Mouse (Mus musculus) lung, adult 2 months (tissue): Measurements from ENCODE around the gene Limd1. TPM values are rescaled to one million over a fixed set of nuclear protein-coding genes. Genes with fewer than 3 reads are reported as not detected.

Source experiments
- DNase-seq: peaks from one replicate; pipeline ENCODE4 v3.0.0; 2022
- H3K4me1 ChIP-seq: fragments of 200-500 bp; 2 replicates; pipeline ENCODE4 v1.6.1; 2011; ENCODE audit warnings: low read length; ENCODE audit not compliant: control insufficient read depth, insufficient read depth
- H3K4me3 ChIP-seq: fragments of 200-500 bp; replicated peaks from 2 replicates; pipeline ENCODE3; 2011; ENCODE audit warnings: low read depth, mild to moderate bottlenecking, control low read depth, low read length; ENCODE audit errors: extremely low read depth
- CTCF ChIP-seq: fragments of 200-500 bp; IDR thresholded peaks from 2 replicates; pipeline ENCODE4 v1.5.1; 2011; ENCODE audit warnings: mild to moderate bottlenecking, low read length, control low read depth; ENCODE audit not compliant: insufficient read depth
- POLR2A ChIP-seq: fragments of 200-500 bp; IDR thresholded peaks from 2 replicates; pipeline ENCODE4 v1.6.1; 2011; ENCODE audit warnings: low read depth, mild to moderate bottlenecking, control low read depth, low read length, borderline replicate concordance; ENCODE audit errors: extremely low read depth
- WGBS: fragments of 180-500 bp; shearing (Covaris S2); methylation state at CpG from one replicate; pipeline ENCODE4 v1.1.7; 2018; 5-methylcytosine and 5-hydroxymethylcytosine counted together
- polyA plus RNA-seq: library from polyadenylated mRNA; depleted of rRNA; stranded (reverse); fragments of >200 nt; gene quantifications from 2 replicates; pipeline ENCODE4 v1.2.3, GENCODE M21; 2012

Gene Limd1
- polyA plus RNA-seq, 1 experiment, result 73.5 TPM

DNA sequence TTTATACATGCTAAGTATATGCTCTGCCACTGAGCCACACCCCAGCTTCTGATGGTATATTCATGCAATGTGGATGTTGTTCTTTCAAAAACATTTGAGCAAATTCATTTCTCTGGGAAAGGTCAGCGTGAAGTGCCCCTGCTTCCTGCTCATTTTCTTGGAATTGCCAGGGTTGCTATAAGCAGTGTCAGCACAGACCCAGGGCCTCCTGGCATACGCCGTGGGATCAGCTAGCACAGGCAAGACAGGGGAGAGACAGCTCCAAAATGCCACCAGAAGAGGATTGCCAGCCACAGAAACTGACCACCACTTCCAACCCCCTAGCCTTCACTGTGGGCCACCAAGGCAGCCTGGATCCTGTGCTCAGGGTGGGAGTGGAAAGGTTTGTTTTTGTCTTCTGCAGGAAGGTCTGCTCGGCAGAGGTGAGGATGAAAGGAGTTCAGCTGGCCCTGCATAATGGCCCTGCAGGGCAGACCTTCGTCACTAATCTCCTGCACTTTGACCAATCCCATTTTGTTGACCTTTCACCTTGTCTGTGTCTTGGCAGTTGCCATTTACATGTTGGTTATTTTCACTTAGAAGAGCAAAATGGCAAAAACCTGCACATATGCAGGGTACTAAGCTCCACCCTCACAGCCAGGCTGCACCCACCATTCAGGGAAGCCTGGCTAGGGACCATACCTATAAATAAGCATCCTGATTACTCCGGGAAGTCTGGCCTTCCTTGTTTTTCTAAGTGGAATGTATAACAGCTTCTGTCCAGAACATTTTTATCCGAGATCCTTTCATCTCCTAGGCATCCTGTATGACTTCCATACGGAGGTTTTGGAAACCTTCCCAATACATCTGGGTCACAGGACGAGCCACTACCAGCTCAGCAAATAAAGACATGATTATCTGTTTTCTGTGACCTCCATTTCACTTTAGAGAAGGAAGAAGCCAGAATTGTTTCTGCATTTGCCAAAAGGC, 21.6 kb upstream of the Limd1 start:
- 44% methylated on average over 9 of the region's 9 CpGs for WGBS
- no peak for DNase-seq
- no peak overlapping the region for H3K4me3 ChIP-seq
- H3K4me1 ChIP-seq, result peaks cover 5% of the 10 kb centered on the region
- TF ChIP-seq CTCF, result no peak
- TF ChIP-seq POLR2A, result no peak

DNA sequence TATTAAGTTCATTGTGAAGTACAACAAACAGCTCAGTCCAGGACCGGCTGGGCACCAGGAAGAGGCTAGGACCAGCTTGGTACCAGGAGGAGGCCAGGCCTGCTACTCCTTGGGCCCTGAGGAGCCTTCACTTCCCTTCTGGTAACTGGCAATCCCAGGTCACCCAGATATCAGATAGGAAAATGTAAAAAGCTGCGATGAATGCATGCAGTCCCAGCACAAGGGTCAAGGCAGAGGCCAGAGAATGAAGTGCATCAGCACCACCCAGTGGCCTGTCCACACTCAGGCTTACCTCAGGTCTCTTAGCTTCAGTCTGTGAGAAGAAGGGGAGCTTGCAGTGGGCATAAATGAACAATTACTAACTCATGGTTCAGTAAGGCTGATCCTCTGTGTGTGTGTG, 20.9 kb upstream of the Limd1 start:
- TF ChIP-seq CTCF (peak; percentile 55), POLR2A (no peak)
- no peak overlapping the region for H3K4me3 ChIP-seq
- DNase-seq, result no peak
- 42% methylated on average over 2 of the region's 2 CpGs for WGBS
- H3K4me1 ChIP-seq, result peaks cover 5% of the 10 kb centered on the region

DNA sequence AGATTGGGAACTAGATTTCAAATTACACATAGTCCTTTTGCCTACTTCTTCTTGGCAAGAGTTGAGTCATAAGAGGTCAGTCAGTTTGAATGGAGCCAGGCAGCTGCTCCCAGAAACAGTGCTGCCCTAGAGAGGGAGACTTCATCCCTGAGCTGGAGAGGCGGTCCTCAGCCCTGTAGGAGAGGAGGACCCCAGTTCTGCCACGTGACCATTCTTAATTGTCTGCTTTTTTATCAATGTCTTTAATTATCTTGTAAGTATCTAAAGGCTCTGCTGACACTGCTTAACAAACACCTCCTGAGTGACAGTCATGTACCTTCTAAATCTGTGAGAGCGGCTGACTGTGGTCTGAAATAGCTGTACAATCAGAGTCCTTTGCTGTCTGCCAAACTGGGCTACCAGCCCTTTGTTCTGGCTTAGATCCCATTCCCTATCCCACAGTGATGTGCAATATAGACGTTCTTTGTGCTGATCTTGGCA, 11.3 kb upstream of the Limd1 start:
- Histone ChIP-seq H3K4me3 (no peak overlapping the region), H3K4me1 (no peaks in the 10 kb centered on the region; the same call in 1 of the 2 replicates)
- TF ChIP-seq CTCF (no peak), POLR2A (no peak)
- WGBS, result 65% methylated on average over 4 of the region's 4 CpGs
- DNase-seq, result no peak

DNA sequence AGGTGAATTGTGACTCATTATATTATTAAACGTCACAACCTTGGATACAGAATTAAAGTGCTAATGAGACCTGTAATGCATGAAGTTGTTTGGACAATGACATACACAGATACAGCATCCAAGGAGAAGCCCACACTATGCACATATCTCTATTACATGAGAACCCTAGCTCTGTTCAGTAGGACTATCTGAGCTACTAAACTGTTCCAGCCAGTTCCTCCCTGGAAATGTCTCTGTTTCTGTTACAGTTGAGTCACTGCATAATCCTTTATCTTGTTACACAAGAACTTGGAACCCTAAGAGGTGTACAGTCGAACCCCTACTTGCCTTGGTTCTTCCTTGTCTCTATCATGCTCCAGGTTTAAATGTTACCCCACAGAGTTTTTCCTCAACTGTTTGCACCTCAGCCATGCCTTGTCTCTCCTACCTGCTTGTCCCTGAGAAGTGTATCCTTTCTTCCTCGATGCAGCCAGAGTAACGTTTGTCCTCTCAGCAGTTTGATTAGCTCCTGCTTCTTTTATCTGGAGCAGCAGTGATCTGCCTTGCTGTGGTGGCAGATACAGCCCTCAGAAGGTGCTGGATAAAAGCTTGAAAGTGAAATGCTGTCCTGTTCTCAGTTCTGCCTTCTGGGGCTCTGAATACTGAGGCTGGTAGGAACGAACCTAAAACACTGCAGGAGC, 10.0 kb upstream of the Limd1 start:
- WGBS, result 53% methylated on average over 5 of the region's 5 CpGs
- Histone ChIP-seq H3K4me3 (no peak overlapping the region), H3K4me1 (no peaks in the 10 kb centered on the region; the same call in 1 of the 2 replicates)
- no peak for TF ChIP-seq CTCF
- TF ChIP-seq POLR2A, result no peak
- no peak for DNase-seq

DNA sequence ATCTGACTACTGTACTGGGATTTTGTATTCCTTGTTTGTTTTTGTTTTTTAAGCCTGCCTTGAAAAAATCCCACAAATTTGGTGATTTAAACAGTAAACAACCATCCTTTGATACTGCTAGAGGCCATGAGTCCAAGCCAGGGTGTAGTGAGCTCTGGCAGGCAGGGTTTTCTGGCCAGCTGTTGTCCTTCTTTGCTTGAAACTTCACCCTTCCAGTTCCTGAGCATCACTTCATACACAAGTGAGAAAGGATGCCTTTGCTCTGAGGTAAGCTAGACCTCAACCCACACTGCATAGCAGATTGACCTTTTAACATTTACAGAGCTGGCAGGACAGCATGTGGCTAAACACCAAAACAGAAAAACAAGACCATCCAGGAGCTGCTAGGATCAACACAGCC, 9.4 kb upstream of the Limd1 start:
- DNase-seq, result no peak
- Histone ChIP-seq H3K4me1 (no peaks in the 10 kb centered on the region; the same call in 1 of the 2 replicates), H3K4me3 (no peak overlapping the region)
- TF ChIP-seq POLR2A, result no peak
- TF ChIP-seq CTCF, result no peak

DNA sequence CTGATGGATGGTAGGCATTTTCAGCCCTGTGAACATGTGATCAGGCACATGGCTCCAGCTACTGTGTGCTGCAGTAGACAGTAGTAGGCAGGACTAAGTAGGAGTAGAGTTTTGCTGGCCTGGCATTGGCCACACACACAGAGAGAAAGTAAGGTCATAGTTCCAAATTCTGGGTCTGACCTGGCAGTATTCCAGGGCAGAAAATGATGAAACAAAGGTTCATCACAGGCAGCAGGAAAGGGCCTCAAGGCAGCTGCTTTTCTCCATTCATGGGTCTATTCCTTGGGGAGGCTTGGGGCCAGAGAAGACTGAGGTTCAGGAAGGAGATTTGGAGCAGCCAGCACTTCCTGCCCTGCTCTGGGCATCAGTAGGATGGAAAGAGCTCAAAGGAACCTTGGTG, 5.1 kb upstream of the Limd1 start:
- Histone ChIP-seq H3K4me1 (peaks cover 2% of the 10 kb centered on the region; the same call in 1 of the 2 replicates), H3K4me3 (no peak overlapping the region)
- DNase-seq, result no peak
- TF ChIP-seq CTCF, result no peak
- no peak for TF ChIP-seq POLR2A

DNA sequence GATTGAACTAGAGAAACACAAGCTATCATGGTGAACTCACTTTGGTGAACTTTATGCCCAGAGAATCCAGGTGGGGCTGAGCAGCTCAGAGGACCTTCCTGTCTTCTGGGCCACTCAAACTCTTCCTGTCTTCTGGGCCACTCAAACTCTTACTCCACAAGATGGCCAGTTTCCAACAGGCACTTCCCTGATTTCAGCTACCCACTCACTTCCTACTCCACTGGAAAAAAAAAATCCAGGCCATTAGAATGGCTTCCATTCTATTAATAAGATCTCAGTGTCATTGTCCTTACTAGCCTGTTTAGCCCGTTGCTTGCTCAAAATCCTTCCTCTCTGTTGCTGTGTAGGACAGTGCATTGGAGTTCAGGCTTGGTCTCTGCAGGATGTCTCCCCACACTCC, 2.9 kb upstream of the Limd1 start:
- Histone ChIP-seq H3K4me3 (no peak overlapping the region), H3K4me1 (peaks cover 11% of the 10 kb centered on the region)
- DNase-seq, result no peak
- 33% methylated on average over 1 of the region's 1 CpGs for WGBS
- no peak for TF ChIP-seq CTCF
- TF ChIP-seq POLR2A, result no peak

DNA sequence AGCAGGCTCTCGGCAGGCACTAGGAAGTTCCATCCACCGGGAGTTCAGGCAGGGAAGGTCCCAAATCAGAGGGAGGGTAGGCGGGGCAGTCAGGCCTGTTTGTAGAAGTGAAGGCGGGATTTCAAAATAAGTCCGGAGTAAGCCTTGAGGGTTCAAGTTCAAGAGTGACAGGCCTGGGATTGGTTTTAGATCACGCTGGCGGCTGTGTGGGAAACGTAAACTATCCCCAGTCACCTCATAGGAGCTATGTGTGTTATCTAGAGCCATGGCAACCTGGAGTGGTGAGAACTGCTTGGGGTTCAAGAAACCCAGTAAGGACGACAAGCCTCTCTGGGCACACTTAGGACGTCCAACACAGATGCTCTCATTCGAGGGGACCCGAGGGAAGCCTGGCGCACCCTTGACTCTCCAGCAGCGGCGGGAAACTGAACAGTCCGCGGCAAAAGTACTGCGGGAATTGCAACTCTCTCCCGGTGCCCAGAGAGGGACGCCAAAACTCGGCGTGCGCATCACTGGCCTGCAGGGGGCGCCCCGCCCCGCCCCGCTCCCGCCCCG, 398 bp upstream of the Limd1 start:
- TF ChIP-seq POLR2A (0 out of 2 replicates have a peak, but pooled peaks have one; percentile 5), CTCF (peak; percentile 35; the same call in 1 of the 2 replicates)
- 4% methylated on average over 19 of the region's 29 CpGs for WGBS
- H3K4me3 ChIP-seq, result peak overlapping the region; percentile 45
- peak; percentile 56 for DNase-seq
- peaks cover 27% of the 10 kb centered on the region for H3K4me1 ChIP-seq

DNA sequence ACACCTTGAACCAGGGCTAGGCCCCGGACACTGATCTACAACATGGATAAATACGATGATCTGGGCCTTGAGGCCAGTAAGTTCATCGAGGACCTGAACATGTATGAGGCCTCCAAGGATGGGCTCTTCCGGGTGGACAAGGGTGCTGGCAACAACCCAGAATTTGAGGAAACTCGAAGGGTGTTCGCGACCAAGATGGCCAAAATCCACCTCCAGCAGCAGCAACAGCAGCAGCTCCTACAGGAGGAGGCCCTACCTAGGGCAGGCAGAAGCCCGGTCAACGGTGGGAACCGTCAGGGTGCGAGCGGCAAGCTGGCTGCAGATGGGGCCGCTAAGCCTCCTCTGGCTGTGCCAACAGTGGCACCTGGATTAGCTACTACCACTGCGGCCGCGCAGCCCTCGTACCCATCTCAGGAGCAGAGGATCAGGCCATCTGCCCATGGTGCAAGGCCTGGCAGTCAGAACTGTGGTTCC, 727 bp downstream of the Limd1 start:
- TF ChIP-seq POLR2A, result no peak
- no peak for TF ChIP-seq CTCF
- 10% methylated on average over 17 of the region's 17 CpGs for WGBS
- Histone ChIP-seq H3K4me3 (peak overlapping the region; percentile 83), H3K4me1 (peaks cover 33% of the 10 kb centered on the region)
- DNase-seq, result no peak
